Mouse (Mus musculus) lung, embryonic 16.5 days (tissue): ENCODE measurements around the gene Bmp2k. TPM values are rescaled to one million over a fixed set of nuclear protein-coding genes. Genes with fewer than 3 reads are reported as not detected.
A peak's percentile ranks its signal among the peaks of the same experiment; 100 is the strongest.

ENCODE experiments used
- ATAC-seq: fragments of 200-750 bp; cut with Nextera tagmentation; 2 replicates; pipeline ENCODE4 v1.8.0; 2017; ENCODE audit warnings: low read depth, mild to moderate bottlenecking, moderate library complexity
- H3K27ac ChIP-seq: fragments of 300-500 bp; sonication (generic); 2 replicates; pipeline ENCODE4 v1.5.1; 2014; ENCODE audit warnings: mild to moderate bottlenecking, control low read depth, low read length
- H3K27me3 ChIP-seq: fragments of 300-500 bp; sonication (generic); 2 replicates; pipeline ENCODE4 v1.6.1; 2014; ENCODE audit warnings: low read depth, low read length, mixed read lengths; ENCODE audit not compliant: control insufficient read depth, insufficient read depth
- H3K36me3 ChIP-seq: fragments of 300-500 bp; sonication (generic); 2 replicates; pipeline ENCODE4 v1.6.1; 2014; ENCODE audit warnings: low read length; ENCODE audit not compliant: control insufficient read depth, insufficient read depth
- H3K4me1 ChIP-seq: fragments of 300-500 bp; sonication (generic); replicated peaks from 2 replicates; pipeline ENCODE4 v1.6.1; 2014; ENCODE audit warnings: low read length, mixed read lengths; ENCODE audit not compliant: control insufficient read depth, insufficient read depth
- H3K4me2 ChIP-seq: fragments of 300-500 bp; sonication (generic); 2 replicates; pipeline ENCODE4 v1.6.1; 2014; ENCODE audit warnings: low read depth, low read length, control low read depth
- H3K4me3 ChIP-seq: fragments of 300-500 bp; sonication (generic); 2 replicates; pipeline ENCODE4 v1.5.1; 2014; ENCODE audit warnings: mild to moderate bottlenecking, low read length, control low read depth
- H3K9ac ChIP-seq: fragments of 300-500 bp; sonication (generic); 2 replicates; pipeline ENCODE4 v1.6.1; 2014; ENCODE audit warnings: low read length, control low read depth
- H3K9me3 ChIP-seq: fragments of 300-500 bp; sonication (generic); 2 replicates; pipeline ENCODE4 v1.6.1; 2016; ENCODE audit warnings: low read length; ENCODE audit not compliant: control insufficient read depth
- WGBS: fragments of 180-500 bp; shearing (Covaris S2); extraction: QIAGEN DNeasy Blood & Tissue Kit; methylation state at CpG from one replicate; pipeline ENCODE4 v1.1.7; 2014; 5-methylcytosine and 5-hydroxymethylcytosine counted together
- polyA plus RNA-seq: library from polyadenylated mRNA; unstranded; fragments of >200 nt; fragmentation: Nextera tagmentation; extraction: Ambion mirVana; gene quantifications from 2 replicates; pipeline ENCODE4 v1.2.1, GENCODE M21; 2015

Gene Bmp2k
- polyA plus RNA-seq, result 9.7 and 11.5 TPM in 2 replicates

DNA sequence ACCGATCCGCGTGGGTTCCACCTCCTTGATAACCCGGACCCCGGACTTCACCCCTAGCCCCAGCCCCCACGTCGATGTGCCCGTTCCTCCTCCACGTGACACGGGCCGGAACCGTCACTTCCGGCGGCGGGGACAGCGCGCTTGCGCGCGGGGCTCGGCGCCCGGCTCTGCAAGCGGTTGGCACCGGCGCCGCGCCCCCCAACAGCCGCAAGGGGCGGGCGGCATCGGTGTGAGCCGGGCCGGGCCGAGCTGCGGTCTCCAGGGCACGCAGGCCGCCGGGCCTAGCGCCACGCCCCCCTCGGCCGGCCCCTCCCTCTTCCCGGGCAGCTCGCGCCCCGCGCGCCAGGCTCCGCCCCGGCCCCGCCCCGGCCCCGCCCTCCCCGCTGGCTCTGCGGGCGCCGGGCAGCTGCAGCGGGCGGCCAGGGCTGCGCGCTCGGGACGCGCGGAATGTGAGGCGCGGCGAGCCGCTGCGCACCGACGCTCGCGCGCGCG, at the start of gene Bmp2k:
Gene Bmp2k (plus strand): TSS at position 380 of the 492 bp plus-strand sequence.
- peak; percentile 96 for ATAC-seq
- Histone ChIP-seq H3K4me3 (peak within 1 kb of the TSS; percentile 63), H3K27me3 (no peaks in the 10 kb centered on the region), H3K27ac (peak within 1 kb of the TSS; percentile 97), H3K4me2 (peak within 1 kb of the TSS; percentile 70), H3K4me1 (peaks cover 14% of the 10 kb centered on the region), H3K36me3 (no peaks in the 10 kb centered on the region), H3K9me3 (no peaks in the 10 kb centered on the region), H3K9ac (peak within 1 kb of the TSS; percentile 77)
- under 1% methylated on average over 55 of the region's 78 CpGs for WGBS

DNA sequence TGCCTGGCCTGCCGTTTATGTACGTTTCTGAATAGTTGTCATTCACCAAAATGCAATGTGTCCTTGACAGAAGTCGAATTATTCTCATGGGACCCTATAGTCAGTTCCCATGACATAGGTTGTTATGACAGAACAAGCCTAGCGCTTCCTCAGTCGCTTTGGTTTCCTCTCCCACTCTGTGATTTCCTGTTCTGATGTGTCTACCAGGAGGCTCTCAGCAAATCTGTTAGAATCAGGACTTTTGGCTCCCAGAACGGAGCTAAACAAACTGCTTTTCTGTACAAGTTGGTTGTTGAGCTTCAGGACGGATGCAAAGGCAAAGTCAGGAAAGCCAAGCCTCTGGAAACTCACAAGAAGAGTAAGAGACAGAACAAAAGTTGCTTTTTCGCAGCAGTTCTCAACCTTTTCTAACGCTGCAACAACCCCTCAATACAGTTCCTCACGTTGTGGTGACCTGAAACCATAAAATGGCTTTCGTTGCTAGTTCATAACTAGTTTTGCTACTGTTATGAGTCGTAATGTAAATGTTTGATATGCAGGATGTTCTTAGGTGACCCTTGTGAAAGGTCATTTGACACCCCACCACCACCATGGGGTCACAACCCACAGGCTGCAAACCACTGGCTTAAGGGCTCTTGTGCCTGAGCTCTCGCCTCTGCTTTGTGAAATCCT, 48.5 kb upstream of the Bmp2k start:
- Histone ChIP-seq H3K4me3 (no peak overlapping the region), H3K4me1 (no peaks in the 10 kb centered on the region), H3K27me3 (no peaks in the 10 kb centered on the region), H3K27ac (no peak overlapping the region), H3K9ac (no peak overlapping the region), H3K4me2 (no peak overlapping the region), H3K9me3 (no peaks in the 10 kb centered on the region), H3K36me3 (no peaks in the 10 kb centered on the region)
- ATAC-seq, result no peak
- 66% methylated on average over 13 of the region's 13 CpGs for WGBS

DNA sequence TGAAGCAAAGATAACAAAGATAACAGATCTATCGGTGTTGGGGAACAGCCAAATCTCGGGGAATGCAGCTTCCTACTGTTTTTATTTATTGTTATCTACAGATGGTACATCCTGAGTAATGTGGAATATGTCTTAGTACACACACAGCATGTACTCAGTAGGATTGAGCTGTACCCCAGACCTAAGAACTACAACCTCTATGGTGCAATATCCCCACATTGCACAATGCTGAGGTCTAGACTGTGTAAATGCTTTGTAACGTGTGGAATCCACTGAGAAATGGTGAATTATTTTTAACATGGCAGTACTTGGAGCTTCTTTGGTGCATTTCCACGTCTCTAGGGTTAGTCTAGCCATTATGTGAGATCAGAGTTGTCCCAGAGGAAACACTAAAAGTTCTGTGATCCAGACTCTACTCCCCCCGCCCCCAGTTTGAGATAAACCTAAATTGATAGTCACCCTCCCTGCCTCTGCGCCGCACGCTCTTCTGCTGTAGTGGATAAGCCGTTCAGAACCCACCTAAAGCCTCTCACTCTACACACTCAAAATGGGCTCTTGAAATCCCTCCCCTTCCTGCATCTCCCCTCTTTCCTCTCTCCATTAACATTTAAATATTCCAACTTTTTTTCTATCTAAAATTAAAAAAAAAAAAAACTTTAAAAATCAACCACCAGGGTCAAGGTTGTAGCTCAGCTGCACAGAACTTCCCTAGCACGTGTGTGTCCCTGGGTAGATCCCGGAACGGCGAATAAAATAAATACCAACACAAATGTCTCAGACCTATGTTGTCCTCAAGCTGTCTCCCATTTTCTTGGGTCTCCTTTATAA, 47.4 kb upstream of the Bmp2k start:
- no peak overlapping the region for H3K4me2 ChIP-seq
- no peak for ATAC-seq
- 77% methylated on average over 13 of the region's 13 CpGs for WGBS
- no peaks in the 10 kb centered on the region for H3K9me3 ChIP-seq
- H3K27me3 ChIP-seq, result no peaks in the 10 kb centered on the region
- H3K36me3 ChIP-seq, result no peaks in the 10 kb centered on the region
- H3K4me1 ChIP-seq, result no peaks in the 10 kb centered on the region
- H3K4me3 ChIP-seq, result no peak overlapping the region
- H3K9ac ChIP-seq, result no peak overlapping the region
- no peak overlapping the region for H3K27ac ChIP-seq

DNA sequence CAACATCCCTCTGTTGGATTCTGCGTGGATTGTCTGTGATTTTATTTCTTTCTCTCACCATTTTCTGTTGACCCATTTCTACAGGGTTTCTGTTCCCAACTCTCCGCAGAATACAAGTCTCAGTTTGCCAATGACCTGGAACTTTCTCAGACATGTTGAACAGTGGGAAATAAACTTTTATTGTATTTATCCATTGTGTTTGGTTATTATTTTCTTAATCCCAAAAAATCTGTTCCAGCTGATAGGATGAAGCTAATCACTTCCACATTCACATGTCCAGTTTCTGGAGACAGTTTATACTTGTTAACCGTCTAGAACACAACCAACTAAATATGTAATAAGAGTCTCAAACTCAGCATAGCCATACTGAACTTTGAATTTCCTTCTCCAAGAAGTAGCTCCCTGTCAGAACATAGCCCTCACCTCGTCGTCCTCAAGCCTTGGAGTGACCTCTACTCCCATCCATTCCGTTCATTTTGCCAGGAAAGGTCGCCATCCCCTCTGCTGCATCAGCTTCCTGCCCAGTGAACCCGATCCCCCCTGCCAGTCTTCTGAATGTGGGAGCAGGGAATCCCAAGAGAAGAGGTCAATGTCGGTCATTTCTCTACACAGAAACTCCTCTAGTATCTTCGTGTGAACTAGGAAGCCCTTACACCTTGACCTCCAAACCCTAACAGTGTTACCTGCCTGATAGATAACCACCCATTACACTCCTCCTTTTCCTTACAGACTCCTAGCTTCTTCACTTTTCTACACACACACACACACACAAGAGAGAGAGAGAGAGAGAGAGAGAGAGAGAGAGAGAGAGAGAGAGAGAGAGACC, 46.6 kb upstream of the Bmp2k start:
- ATAC-seq, result no peak
- H3K4me3 ChIP-seq, result no peak overlapping the region
- no peaks in the 10 kb centered on the region for H3K9me3 ChIP-seq
- no peak overlapping the region for H3K4me2 ChIP-seq
- H3K4me1 ChIP-seq, result no peaks in the 10 kb centered on the region
- WGBS, result 66% methylated on average over 10 of the region's 10 CpGs
- no peaks in the 10 kb centered on the region for H3K27me3 ChIP-seq
- H3K36me3 ChIP-seq, result no peaks in the 10 kb centered on the region
- H3K27ac ChIP-seq, result no peak overlapping the region
- no peak overlapping the region for H3K9ac ChIP-seq

DNA sequence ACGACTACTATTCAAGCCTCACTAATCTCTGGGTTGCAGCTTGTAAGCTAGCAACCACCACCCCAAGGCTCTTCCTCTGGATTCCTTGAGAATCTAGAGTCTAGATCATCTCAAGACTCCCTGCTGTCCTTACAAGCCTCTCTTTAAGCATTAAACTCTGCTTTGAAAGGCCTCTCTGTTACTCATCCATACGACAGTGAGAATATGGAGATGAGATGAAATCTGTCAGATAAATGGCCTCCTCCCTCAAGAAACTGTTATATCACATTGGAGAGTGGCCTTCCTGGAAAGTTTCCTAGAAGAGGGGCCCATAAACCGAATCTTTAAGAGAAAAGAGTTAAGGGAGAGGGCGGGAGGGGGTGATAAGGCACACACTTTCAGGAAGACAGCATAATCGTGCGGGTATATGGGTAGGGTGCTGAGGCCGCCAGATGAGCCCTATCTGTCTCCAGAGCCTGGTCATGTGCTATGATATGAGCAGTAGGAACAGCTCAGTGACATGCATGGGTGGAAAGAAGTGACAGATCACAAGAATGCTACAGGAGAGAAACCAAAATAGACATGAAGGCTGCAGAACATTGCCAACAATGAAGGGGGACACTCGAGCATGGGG, 45.9 kb upstream of the Bmp2k start:
- ATAC-seq, result no peak
- Histone ChIP-seq H3K4me2 (no peak overlapping the region), H3K27me3 (no peaks in the 10 kb centered on the region), H3K4me1 (no peaks in the 10 kb centered on the region), H3K9me3 (no peaks in the 10 kb centered on the region), H3K27ac (no peak overlapping the region), H3K36me3 (no peaks in the 10 kb centered on the region), H3K4me3 (no peak overlapping the region), H3K9ac (no peak overlapping the region)
- 69% methylated on average over 8 of the region's 8 CpGs for WGBS

DNA sequence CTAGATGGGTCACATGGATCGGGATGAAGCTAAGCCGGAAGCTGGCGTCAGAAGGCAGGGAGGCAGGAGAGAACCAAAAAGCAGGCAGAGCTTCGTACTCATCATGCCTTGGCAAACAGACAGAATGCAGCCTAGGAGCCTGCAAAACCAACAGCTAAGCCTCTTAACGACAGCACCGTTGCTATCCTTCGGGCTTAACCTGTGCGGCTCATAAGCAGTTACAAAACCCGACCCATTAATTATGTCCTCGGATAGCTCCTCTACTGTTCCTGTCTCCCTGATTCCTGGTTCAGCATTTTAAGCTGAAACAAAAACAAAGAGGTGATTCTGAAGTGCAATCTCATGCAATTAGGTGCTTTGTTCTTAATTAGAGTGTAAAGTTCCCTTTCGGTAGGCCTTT, 43.4 kb upstream of the Bmp2k start:
- Histone ChIP-seq H3K27me3 (no peaks in the 10 kb centered on the region), H3K9me3 (no peaks in the 10 kb centered on the region), H3K36me3 (no peaks in the 10 kb centered on the region), H3K4me2 (no peak overlapping the region), H3K9ac (no peak overlapping the region), H3K4me1 (no peaks in the 10 kb centered on the region), H3K4me3 (no peak overlapping the region), H3K27ac (no peak overlapping the region)
- 68% methylated on average over 11 of the region's 11 CpGs for WGBS
- ATAC-seq, result no peak

DNA sequence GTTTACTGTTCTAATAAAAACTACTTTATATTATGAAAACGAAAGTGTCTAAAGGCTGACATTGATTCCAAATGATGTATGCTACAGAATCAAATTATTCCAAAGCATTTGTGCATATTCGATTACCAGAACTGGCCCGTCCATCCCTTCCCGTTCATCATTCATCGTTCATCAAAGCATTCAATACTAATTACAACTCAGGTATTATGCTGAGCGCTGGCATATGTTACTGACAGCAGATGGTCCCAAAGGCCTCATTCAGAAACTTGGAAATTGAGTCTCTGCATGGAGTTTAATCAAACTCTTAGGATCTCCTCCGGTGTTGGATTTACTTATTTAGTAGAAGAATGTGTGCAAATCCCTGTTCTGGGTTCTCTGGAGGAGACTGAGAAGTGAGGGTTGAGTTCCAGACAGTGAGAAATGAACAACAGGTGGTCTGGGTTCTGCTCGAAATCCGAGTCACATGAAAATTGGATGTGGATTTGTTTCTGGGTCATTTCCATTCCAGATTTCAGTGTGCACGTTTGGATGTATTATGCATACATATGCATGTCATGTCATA, 42.9 kb upstream of the Bmp2k start:
- Histone ChIP-seq H3K4me1 (no peaks in the 10 kb centered on the region), H3K9me3 (no peaks in the 10 kb centered on the region), H3K36me3 (no peaks in the 10 kb centered on the region), H3K9ac (no peak overlapping the region), H3K27ac (no peak overlapping the region), H3K4me2 (no peak overlapping the region), H3K4me3 (no peak overlapping the region), H3K27me3 (no peaks in the 10 kb centered on the region)
- no peak for ATAC-seq
- 84% methylated on average over 10 of the region's 10 CpGs for WGBS

DNA sequence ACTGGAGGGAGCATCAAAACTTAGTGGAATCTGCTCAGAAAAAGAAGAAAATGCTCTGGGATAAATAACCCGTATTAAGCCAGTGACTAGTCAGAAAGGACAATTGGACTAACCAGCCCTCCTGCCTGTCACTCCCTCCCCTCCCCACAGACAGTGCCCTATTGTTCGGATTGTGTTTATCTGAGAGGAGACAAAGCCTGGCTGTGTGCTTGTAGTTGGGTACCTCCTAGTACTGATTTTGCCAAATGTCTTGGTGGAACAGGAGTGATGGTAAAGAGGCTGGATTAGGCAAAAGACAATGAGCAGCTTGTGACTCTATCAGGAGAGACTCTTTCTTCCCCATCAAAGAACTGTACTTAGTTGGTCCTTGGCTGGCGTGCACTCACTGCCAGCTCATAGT, 40.6 kb upstream of the Bmp2k start:
- Histone ChIP-seq H3K36me3 (no peaks in the 10 kb centered on the region), H3K27me3 (no peaks in the 10 kb centered on the region), H3K4me2 (no peak overlapping the region), H3K9ac (no peak overlapping the region), H3K4me1 (no peaks in the 10 kb centered on the region), H3K9me3 (no peaks in the 10 kb centered on the region), H3K27ac (no peak overlapping the region), H3K4me3 (no peak overlapping the region)
- ATAC-seq, result no peak
- 60% methylated on average over 3 of the region's 3 CpGs for WGBS
